ENCODE assay signal across 25 mouse cellular contexts in the genomic region with DNA sequence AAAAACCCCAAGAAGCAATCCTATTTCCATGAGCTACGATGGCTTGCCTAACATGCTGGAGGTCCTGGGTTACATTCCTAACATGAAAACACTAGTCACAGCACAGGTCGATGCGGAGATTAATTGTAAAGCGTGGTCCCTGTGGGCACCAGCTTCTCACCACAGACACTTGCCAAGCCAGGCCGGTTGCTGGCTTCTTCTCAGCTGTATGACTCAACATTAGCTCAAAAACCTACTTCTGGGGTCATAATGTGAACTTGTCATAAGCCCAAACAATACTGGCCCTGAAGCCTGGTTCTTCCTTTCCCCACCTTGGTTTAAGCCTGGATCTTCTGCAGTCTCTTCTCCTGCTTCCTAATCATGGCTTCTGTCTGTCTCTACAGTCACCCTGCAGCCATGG. TPM values are rescaled to one million over a fixed set of nuclear protein-coding genes. Genes with fewer than 3 reads are reported as not detected.
A peak's percentile ranks its signal among the peaks of the same experiment; 100 is the strongest.
DNase-seq lines count a peak whose midpoint lies in the region.
"Had no signal": no experiment of that assay in that cellular context is flagged by ENCODE, and none has a peak within 500 bp of the region (broad histone marks: within the 10 kb centered on the region; RNA-seq: fewer than 3 reads in every experiment).

No protein-coding gene starts in this region.

- DNase-seq in adrenal gland, postnatal 25 days = peak; percentile 13
- no peak for DNase-seq in adrenal gland, postnatal 4 days (ENCODE audit: low spot score in 2 of 2)
- DNase-seq in heart, adult 11 months = peak; percentile 24
- DNase-seq in heart, postnatal 10 days = no peak
- DNase-seq in Muller cell, postnatal 12 days (ENCODE audit: inconsistent ontology term) = peak; percentile 62
- peak; percentile 24 for DNase-seq in limb, embryonic 10.5 days (ENCODE audit: low spot score)
- DNase-seq in kidney, postnatal 25 days = no peak
- DNase-seq in embryo, embryonic 10 days (ENCODE audit: low spot score) = no peak
- DNase-seq: adrenal gland, postnatal 14 days; B cell, adult 2 months; cerebellum, adult 11-12 months; cerebellum, adult 9-10 months; cerebellum, postnatal 36 days; forebrain, postnatal 0 days; gastrocnemius, postnatal 14 days; heart, postnatal 4 days; kidney, adult 18-20 months had no signal

- H3K27me3 ChIP-seq in limb, embryonic 10.5 days (ENCODE audit: low read depth, poor library complexity, severe bottlenecking) = no peaks in the 10 kb centered on the region
- H3K27me3 ChIP-seq: embryonic facial prominence, embryonic 15.5 days; forebrain, embryonic 12.5 days; heart, embryonic 13.5 days; hindbrain, embryonic 12.5 days; Patski had no signal

- intact Hi-C loops in heart, postnatal 10 days (cut with DNase I) = no loop called here

- H3K4me1 ChIP-seq in limb, embryonic 10.5 days = peaks cover 5% of the 10 kb centered on the region
- H3K4me1 ChIP-seq: embryonic facial prominence, embryonic 15.5 days had no signal

- no peaks in the 10 kb centered on the region for H3K9me3 ChIP-seq in limb, embryonic 10.5 days (replicated peaks)
- H3K9me3 ChIP-seq: embryonic facial prominence, embryonic 15.5 days; forebrain, embryonic 12.5 days; G1E; heart, embryonic 13.5 days; hindbrain, embryonic 12.5 days had no signal

- WGBS in limb, embryonic 10.5 days = 92% methylated on average over 5 of the region's 5 CpGs

- H3K4me3 ChIP-seq in limb, embryonic 10.5 days = no peak overlapping the region
- H3K4me3 ChIP-seq: embryonic facial prominence, embryonic 15.5 days; erythroblast, embryonic 14.5 days; forebrain, embryonic 12.5 days; heart, embryonic 13.5 days; hindbrain, embryonic 12.5 days had no signal

- no peaks in the 10 kb centered on the region for H3K36me3 ChIP-seq in limb, embryonic 10.5 days
- H3K36me3 ChIP-seq: embryonic facial prominence, embryonic 15.5 days; forebrain, embryonic 12.5 days; G1E; heart, embryonic 13.5 days; hindbrain, embryonic 12.5 days had no signal

- H3K27ac ChIP-seq in limb, embryonic 10.5 days = no peak overlapping the region
- H3K27ac ChIP-seq: embryonic facial prominence, embryonic 15.5 days; forebrain, embryonic 12.5 days; heart, embryonic 13.5 days; hindbrain, embryonic 12.5 days; hindbrain, postnatal 0 days had no signal

RNA-seq across cellular contexts. Expression of gene F2r, which starts 33.4 kb away (rescaled TPM):
- total RNA-seq in adrenal gland, postnatal 25 days (2021) = 108 and 116 TPM in 2 replicates
- 100 to 1,000 TPM; 103 to 110 TPM for total RNA-seq in adrenal gland, postnatal 4 days (2021)
- total RNA-seq in heart, postnatal 10 days (2021) = 10 to 100 TPM; 49.6 to 50.1 TPM
- 141 and 143 TPM in 2 replicates for polyA plus RNA-seq in limb, embryonic 10.5 days (2016; fragmentation: Nextera tagmentation; extraction: Ambion mirVana)
- total RNA-seq: G1E had no signal

RNA-seq across cellular contexts. Expression of gene F2rl1, which starts 59.9 kb away (rescaled TPM):
- 0.12 TPM in 1 of 2 replicates, not detected in the other for total RNA-seq in adrenal gland, postnatal 25 days (2021)
- 1 to 10 TPM in 1 of 2 experiments, under 1 TPM in 1; 0.42 to 3.1 TPM for total RNA-seq in adrenal gland, postnatal 4 days (2021)
- 1 to 10 TPM in 1 of 2 experiments, under 1 TPM in 1; 0.96 to 1.0 TPM for total RNA-seq in heart, postnatal 10 days (2021)
- polyA plus RNA-seq in limb, embryonic 10.5 days (2016; fragmentation: Nextera tagmentation; extraction: Ambion mirVana) = not detected in 2 replicates
- polyA plus RNA-seq: erythroblast, embryonic 14.5 days; G1E; hindbrain, postnatal 0 days had no signal

Comparison
In these comparisons a context has a peak if more than half of its experiments do, and no peak if none do; other contexts are left out.
1. DNase-seq: peak in adrenal gland, postnatal 25 days (single experiment), heart, adult 11 months (single experiment), Muller cell, postnatal 12 days (single experiment) and limb, embryonic 10.5 days (single experiment); none in adrenal gland, postnatal 4 days (0 of 2), heart, postnatal 10 days (0 of 2), kidney, postnatal 25 days (0 of 2) and embryo, embryonic 10 days (single experiment).